Mouse (Mus musculus) ZHBTc4 (cell line): ENCODE measurements around the gene 0610010F05Rik.
"Not testable (repeated sequence)": the region's sequence is repeated elsewhere in the genome, so short reads cannot be mapped to it uniquely, and the experiment has no call there.

Experiments used
- DNase-seq: peaks from one replicate; pipeline ENCODE4 v3.0.0-alpha.2; 2011; ENCODE audit warnings: low read depth, low spot score

The 0610010F05Rik gene

GRCm38 (mm10) chr11:23632945-23633878, at the start of gene 0610010F05Rik:
Gene 0610010F05Rik (minus strand): TSS chr11:23633639.
- peak; percentile 98 for DNase-seq

DNA sequence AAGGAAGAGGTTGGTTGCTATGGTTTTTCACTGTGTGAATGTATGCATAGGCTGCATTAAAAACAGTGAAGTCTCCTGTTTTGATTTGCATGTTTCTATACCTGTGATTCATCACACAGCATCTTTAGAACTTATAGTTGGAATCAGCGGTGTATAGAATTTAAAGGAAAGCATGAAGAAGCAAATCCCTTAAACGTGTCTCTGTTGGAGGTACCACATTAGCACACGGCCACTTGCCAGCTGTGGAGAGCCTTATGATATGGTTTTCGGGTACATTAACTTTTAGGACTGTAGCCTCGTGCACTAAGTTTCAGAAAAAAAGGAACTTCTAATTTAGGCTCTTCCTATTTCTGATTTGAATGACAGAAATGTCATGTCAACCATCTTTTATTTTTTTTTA, 49.1 kb upstream of the 0610010F05Rik start:
- DNase-seq, result no peak

DNA sequence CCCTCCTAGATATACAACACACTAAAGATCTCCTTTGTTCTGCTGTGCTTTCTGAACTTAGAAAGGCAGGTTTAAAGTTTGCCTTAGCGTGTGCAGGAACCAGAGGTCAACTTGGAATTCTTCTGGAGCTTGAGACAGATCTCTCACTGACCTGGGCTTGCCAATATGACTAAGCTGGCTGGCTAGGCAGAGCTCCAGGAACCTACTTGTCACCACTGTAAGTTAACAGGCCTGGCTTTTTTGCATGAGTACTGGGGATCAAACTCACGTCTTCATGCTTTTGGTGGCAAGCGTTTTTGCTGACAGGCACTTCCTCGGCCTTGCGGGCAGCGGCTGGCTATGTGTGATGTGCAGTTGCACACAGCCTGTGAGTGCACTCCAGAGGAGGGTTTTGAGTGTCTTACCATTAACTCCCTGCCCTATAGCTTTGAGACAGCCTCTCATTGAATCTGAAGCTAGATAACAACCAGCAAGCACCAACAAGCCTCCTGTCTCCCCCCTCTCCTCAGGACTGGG, 47.1 kb upstream of the 0610010F05Rik start:
- DNase-seq, result no peak

GRCm38 (mm10) chr11:23679044-23679642, 45.7 kb upstream of the 0610010F05Rik start:
- peak; percentile 79 for DNase-seq

GRCm38 (mm10) chr11:23676100-23676499, 42.7 kb upstream of the 0610010F05Rik start:
- no peak for DNase-seq

GRCm38 (mm10) chr11:23672256-23672749, 38.9 kb upstream of the 0610010F05Rik start:
- no peak for DNase-seq

- peak; percentile 35 for DNase-seq
Observed at GRCm38 (mm10) chr11:23667128-23667527, 33.7 kb upstream of the 0610010F05Rik start.

- no peak for DNase-seq
Observed at GRCm38 (mm10) chr11:23666526-23666925, 33.1 kb upstream of the 0610010F05Rik start.

DNA sequence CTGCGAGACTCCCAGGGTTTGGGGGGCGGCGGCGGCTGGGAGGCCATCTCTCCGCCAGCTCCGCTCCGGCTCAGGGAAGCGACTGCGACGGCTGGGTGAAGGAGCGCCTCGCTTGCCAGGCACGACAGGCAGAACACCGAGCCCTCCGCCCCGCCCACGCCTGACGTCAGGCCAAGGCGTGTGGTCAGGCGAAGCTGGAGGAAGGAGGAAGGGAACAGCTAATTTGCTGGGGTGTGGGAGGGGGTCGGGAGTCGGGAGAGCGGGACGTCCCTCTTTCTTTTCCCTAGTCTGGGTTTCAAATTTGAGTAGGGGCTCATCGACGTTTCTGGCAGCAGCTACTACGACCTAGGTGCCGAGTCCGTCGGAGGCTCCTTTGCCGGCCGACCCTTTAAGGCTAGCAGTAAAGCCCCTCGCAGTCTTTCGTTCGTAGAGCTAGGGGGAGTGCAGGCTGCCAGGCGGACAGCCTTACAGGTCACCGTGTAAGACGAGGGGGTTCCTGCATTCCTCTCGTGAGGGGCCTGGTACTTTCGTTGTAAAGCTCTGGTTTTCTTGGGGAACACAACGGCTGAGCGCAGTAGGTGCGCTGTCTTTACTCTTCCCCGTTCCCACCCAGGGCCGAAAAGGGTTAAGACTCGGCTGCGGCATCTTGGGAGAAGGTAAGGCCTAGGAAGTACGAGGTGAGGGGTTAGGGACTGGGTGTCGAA, 32.5 kb upstream of the 0610010F05Rik start, which contains the start of gene Pex13:
Gene Pex13 (minus strand): TSS at position 162 of the 704 bp plus-strand sequence.
- DNase-seq, result peak; percentile 99

GRCm38 (mm10) chr11:23665311-23665786, 31.9 kb upstream of the 0610010F05Rik start, which contains the start of gene Pus10:
Gene Pus10 (plus strand): TSS chr11:23665674.
- no peak for DNase-seq

DNA sequence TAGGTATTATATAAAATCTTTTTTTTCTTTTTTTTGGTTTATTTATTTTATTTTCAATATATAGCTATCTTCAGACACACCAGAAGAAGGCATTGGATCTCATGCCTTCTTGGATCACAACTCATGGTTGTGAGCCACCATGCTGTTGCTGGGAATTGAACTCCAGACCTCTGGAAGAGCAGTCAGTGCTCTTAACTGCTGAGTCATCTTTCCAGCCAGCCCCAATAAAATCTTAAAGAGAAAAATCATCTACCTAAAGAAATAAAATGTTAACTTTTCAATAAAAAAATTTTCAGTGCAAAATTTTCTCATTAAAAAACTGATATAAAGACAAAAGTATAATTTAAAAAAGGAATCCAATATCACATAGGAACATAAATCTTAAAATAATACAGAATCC, 30.8 kb upstream of the 0610010F05Rik start:
- no peak for DNase-seq

DNA sequence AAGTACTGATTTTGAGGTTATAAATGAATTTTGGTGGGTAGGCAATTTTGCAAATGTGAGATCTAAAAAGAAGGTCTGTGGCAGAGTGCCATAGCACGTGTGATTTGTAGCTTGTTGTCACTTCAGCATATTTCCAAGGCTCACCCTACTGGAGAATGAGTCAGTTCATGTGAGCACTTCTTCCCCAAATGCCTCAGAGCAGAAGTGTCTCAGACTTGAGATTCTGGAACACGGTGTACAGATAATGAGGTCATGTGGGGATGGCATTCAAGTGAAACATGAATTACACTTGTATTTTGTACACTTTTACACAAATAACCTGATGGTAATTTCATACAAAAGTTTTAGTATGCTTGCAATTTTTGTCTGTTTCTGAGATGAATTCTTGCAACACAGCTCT, 24.4 kb upstream of the 0610010F05Rik start:
- DNase-seq, result no peak

DNA sequence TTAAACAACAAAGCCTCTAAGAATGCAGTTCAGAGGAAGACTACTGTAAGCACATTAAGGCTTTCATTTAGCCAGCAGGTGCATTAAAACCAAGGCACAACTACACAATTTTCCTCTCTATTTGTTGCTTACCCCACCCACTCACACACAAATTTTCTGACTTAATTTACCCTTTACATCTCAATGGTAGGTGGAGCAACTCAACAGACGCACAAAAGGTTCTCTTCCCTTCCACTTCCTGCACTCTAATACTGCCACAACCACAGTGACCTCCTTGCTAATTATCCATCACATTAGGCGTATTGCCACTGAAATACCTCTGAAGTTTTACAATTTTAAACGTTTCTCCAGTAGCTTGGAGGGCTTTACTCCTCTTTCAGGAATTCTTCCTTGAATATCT, 20.2 kb upstream of the 0610010F05Rik start:
- peak; percentile 60 for DNase-seq

DNA sequence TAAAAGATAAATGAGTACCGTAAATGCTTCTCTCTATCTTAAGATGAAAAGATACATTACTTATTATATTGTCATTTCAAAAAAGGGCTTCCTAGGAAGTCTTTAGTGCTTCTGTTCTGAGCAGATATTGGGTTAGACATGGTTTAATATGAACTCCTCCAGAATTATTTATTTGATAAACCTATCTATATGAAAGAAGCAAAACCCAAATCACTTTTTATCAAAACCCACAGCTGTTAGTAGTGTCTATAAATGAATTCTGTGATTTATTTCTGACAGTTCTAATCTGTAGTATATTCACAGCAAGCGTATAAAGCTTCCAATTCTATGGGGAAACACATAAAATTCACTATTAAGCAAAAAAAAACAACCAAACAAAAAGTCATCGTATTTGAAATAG, 14.4 kb upstream of the 0610010F05Rik start:
- DNase-seq, result no peak

DNA sequence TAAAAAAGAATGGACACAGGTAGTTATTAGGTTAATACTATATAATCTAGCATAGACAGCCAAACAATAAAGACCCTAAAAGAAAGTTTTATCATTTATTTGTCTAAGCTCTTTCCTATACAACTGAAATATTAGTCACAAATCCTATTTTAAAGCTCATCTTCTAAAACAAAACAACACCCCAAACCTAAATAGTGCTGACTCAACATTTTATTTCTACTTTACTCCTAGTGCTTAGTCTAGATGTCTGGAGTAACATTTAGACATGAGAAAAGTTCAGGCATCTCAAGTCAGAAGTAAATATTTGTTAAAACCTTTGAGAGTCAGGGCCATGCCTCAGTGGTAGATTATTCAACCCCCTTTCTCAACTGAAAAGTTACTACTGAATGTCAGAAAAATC, 14.0 kb upstream of the 0610010F05Rik start:
- DNase-seq, result no peak

GRCm38 (mm10) chr11:23634573-23634972, 1.1 kb upstream of the 0610010F05Rik start:
- DNase-seq, result no peak

- no peak for DNase-seq
Observed at GRCm38 (mm10) chr11:23633879-23634215, 408 bp upstream of the 0610010F05Rik start.

- DNase-seq, result no peak
Observed at GRCm38 (mm10) chr11:23630664-23631063, 2.8 kb downstream of the 0610010F05Rik start.

DNA sequence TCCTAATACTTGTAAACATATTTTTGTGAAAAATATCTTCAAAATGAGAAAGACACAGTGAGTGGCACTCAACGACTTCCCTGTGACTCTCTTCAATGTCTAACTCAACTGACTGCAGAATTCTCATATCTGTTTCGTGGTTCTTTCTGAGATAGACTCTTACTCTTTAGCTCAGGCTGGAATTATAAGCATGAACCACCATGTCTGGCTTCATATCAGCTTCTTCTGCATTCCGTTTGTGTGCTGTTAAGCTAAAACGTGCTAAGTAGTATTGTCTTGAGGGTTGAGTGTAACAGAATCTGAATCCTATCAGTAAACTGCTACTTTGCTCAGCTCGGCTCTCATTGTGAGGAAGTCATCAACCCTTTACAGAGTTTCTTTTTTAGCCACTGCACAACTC, 14.4 kb downstream of the 0610010F05Rik start:
- DNase-seq, result no peak

GRCm38 (mm10) chr11:23614546-23614945, 18.9 kb downstream of the 0610010F05Rik start:
- no peak for DNase-seq

GRCm38 (mm10) chr11:23607291-23607690, 26.1 kb downstream of the 0610010F05Rik start:
- DNase-seq, result not testable (repeated sequence)

- DNase-seq, result no peak
Observed at GRCm38 (mm10) chr11:23570130-23570529, 63.3 kb downstream of the 0610010F05Rik start.
